Mouse (Mus musculus): ENCODE results near the gene Gripap1. TPM values are rescaled to one million over a fixed set of nuclear protein-coding genes. Genes with fewer than 3 reads are reported as not detected.

Gripap1 gene
- total RNA-seq, 2 experiments from 2014 or later = 109 to 113 TPM

- H3K4me3 ChIP-seq = peak overlapping the region; percentile 69
- no peak overlapping the region for H3K27ac ChIP-seq
- intact Hi-C loops (cut with DNase I) = no loop called here
- no peak for DNase-seq (ENCODE audit: extremely low spot score in 1 of 2, low spot score in 2 of 2)
- TF ChIP-seq CTCF (IDR thresholded peaks at IDR 0.05) = no peak
Observed at GRCm38 (mm10) chrX:7763631-7764393, 25.8 kb upstream of the Gripap1 start.

GRCm38 (mm10) chrX:7764657-7765280 is 24.8 kb upstream of the Gripap1 start:
- DNase-seq (ENCODE audit: extremely low spot score in 1 of 2, low spot score in 2 of 2) = no peak
- Histone ChIP-seq H3K4me3 (peak overlapping the region; percentile 69), H3K27ac (no peak overlapping the region; the same call in 1 of the 2 replicates)
- no peak for TF ChIP-seq CTCF (IDR thresholded peaks at IDR 0.05)
- intact Hi-C loops (cut with DNase I) = no loop called here

GRCm38 (mm10) chrX:7765281-7765670 is 24.3 kb upstream of the Gripap1 start:
- no peak for DNase-seq (ENCODE audit: extremely low spot score in 1 of 2, low spot score in 2 of 2)
- peak overlapping the region; percentile 44 for H3K27ac ChIP-seq
- TF ChIP-seq CTCF (IDR thresholded peaks at IDR 0.05) = no peak
- peak overlapping the region; percentile 40 for H3K4me3 ChIP-seq
- intact Hi-C loops (cut with DNase I) = no loop called here

- intact Hi-C loops (cut with DNase I) = no loop called here
- TF ChIP-seq CTCF (IDR thresholded peaks at IDR 0.05) = no peak
- H3K4me3 ChIP-seq = peak overlapping the region; percentile 40
- DNase-seq (ENCODE audit: extremely low spot score in 1 of 2, low spot score in 2 of 2) = peak; percentile 33 to 46
- peak overlapping the region; percentile 44 for H3K27ac ChIP-seq
Observed at GRCm38 (mm10) chrX:7765764-7766163, 23.8 kb upstream of the Gripap1 start.

- intact Hi-C loops (cut with DNase I) = loop anchor here (5.0 kb wide), 1 partner anchor 32 kb away; no protein-coding TSS in a partner anchor
- no peak for DNase-seq (ENCODE audit: extremely low spot score in 1 of 2, low spot score in 2 of 2)
- no peak for TF ChIP-seq CTCF (IDR thresholded peaks at IDR 0.05)
Observed at GRCm38 (mm10) chrX:7769302-7770017, 20.1 kb upstream of the Gripap1 start.

GRCm38 (mm10) chrX:7772766-7773165 is 16.8 kb upstream of the Gripap1 start:
- DNase-seq (ENCODE audit: extremely low spot score in 1 of 2, low spot score in 2 of 2) = no peak
- Histone ChIP-seq H3K4me3 (no peak overlapping the region), H3K27ac (no peak overlapping the region)
- intact Hi-C loops (cut with DNase I) = loop anchor here (5.0 kb wide), 1 partner anchor 35 kb away; no protein-coding TSS in a partner anchor
- TF ChIP-seq CTCF (IDR thresholded peaks at IDR 0.05) = peak; percentile 49

More at GRCm38 (mm10) chrX:7769302-7770017, 20.1 kb upstream of the Gripap1 start:
- no peak overlapping the region for H3K4me3 ChIP-seq
- no peak overlapping the region for H3K27ac ChIP-seq

GRCm38 (mm10) chrX:7775501-7776205 is 13.9 kb upstream of the Gripap1 start:
- DNase-seq (ENCODE audit: extremely low spot score in 1 of 2, low spot score in 2 of 2) = no peak
- no peak overlapping the region for H3K27ac ChIP-seq
- H3K4me3 ChIP-seq = no peak overlapping the region
- TF ChIP-seq CTCF (IDR thresholded peaks at IDR 0.05) = no peak
- intact Hi-C loops (cut with DNase I) = loop anchor here (5.0 kb wide), 1 partner anchor 353 kb away; no protein-coding TSS in a partner anchor

- TF ChIP-seq CTCF (IDR thresholded peaks at IDR 0.05) = peak; percentile 77
- Histone ChIP-seq H3K4me3 (no peak overlapping the region), H3K27ac (no peak overlapping the region)
- DNase-seq (ENCODE audit: extremely low spot score in 1 of 2, low spot score in 2 of 2) = peak; percentile 34 to 52
- intact Hi-C loops (cut with DNase I) = loop anchor here (5.0 kb wide), 1 partner anchor 354 kb away; no protein-coding TSS in a partner anchor
Observed at GRCm38 (mm10) chrX:7776329-7777082, 13.1 kb upstream of the Gripap1 start.

- no peak for DNase-seq (ENCODE audit: extremely low spot score in 1 of 2, low spot score in 2 of 2)
- TF ChIP-seq CTCF (IDR thresholded peaks at IDR 0.05) = no peak
- intact Hi-C loops (cut with DNase I) = loop anchor here (5.0 kb wide), 1 partner anchor 356 kb away; no protein-coding TSS in a partner anchor
- Histone ChIP-seq H3K27ac (no peak overlapping the region), H3K4me3 (no peak overlapping the region)
Observed at GRCm38 (mm10) chrX:7778450-7779244, 10.9 kb upstream of the Gripap1 start.

GRCm38 (mm10) chrX:7779294-7779693 is 10.3 kb upstream of the Gripap1 start:
- TF ChIP-seq CTCF (IDR thresholded peaks at IDR 0.05) = no peak
- intact Hi-C loops (cut with DNase I) = loop anchor here (5.0 kb wide), 1 partner anchor 357 kb away; no protein-coding TSS in a partner anchor
- H3K4me3 ChIP-seq = no peak overlapping the region

More at GRCm38 (mm10) chrX:7779294-7779693, 10.3 kb upstream of the Gripap1 start:
- no peak overlapping the region for H3K27ac ChIP-seq
- no peak for DNase-seq (ENCODE audit: extremely low spot score in 1 of 2, low spot score in 2 of 2)
